Mouse (Mus musculus): ENCODE results near the gene Rgl3.
A peak's percentile ranks its signal among the peaks of the same experiment; 100 is the strongest.

The Rgl3 gene

GRCm38 (mm10) chr9:21983911-21984310, 5.3 kb downstream of the Rgl3 start:
- DNase-seq (ENCODE audit: low read depth, low spot score) = no peak

- DNase-seq (ENCODE audit: low read depth, low spot score) = no peak
Observed at GRCm38 (mm10) chr9:21978398-21979128, 10.7 kb downstream of the Rgl3 start.

GRCm38 (mm10) chr9:21977972-21978371, 11.3 kb downstream of the Rgl3 start:
- no peak for DNase-seq (ENCODE audit: low read depth, low spot score)

- DNase-seq (ENCODE audit: low read depth, low spot score) = no peak
Observed at GRCm38 (mm10) chr9:21977331-21977730, 11.9 kb downstream of the Rgl3 start.

GRCm38 (mm10) chr9:21976626-21977175, 12.5 kb downstream of the Rgl3 start:
- no peak for DNase-seq (ENCODE audit: low read depth, low spot score)

- DNase-seq (ENCODE audit: low read depth, low spot score) = no peak
Observed at GRCm38 (mm10) chr9:21969304-21969703, 19.9 kb downstream of the Rgl3 start.

GRCm38 (mm10) chr9:21968883-21969282, 20.4 kb downstream of the Rgl3 start:
- DNase-seq (ENCODE audit: low read depth, low spot score) = no peak

- DNase-seq (ENCODE audit: low read depth, low spot score) = peak; percentile 41
Observed at GRCm38 (mm10) chr9:21963417-21963816, 25.8 kb downstream of the Rgl3 start, which contains the start of gene Epor. Epor (minus strand) TSS chr9:21963506.

GRCm38 (mm10) chr9:21962416-21963059, 26.7 kb downstream of the Rgl3 start:
- peak; percentile 77 for DNase-seq (ENCODE audit: low read depth, low spot score)

GRCm38 (mm10) chr9:21962010-21962409, 27.2 kb downstream of the Rgl3 start:
- no peak for DNase-seq (ENCODE audit: low read depth, low spot score)

GRCm38 (mm10) chr9:21961366-21961980, 27.8 kb downstream of the Rgl3 start:
- no peak for DNase-seq (ENCODE audit: low read depth, low spot score)

GRCm38 (mm10) chr9:21960558-21961208, 28.6 kb downstream of the Rgl3 start:
- DNase-seq (ENCODE audit: low read depth, low spot score) = no peak

GRCm38 (mm10) chr9:21960135-21960534, 29.1 kb downstream of the Rgl3 start:
- DNase-seq (ENCODE audit: low read depth, low spot score) = no peak

- no peak for DNase-seq (ENCODE audit: low read depth, low spot score)
Observed at GRCm38 (mm10) chr9:21959244-21959643, 30.0 kb downstream of the Rgl3 start.

- DNase-seq (ENCODE audit: low read depth, low spot score) = no peak
Observed at GRCm38 (mm10) chr9:21958372-21958771, 30.9 kb downstream of the Rgl3 start.

GRCm38 (mm10) chr9:21955570-21956281, 33.5 kb downstream of the Rgl3 start, which contains the start of gene Swsap1:
Swsap1 (plus strand) TSS chr9:21955755.
- DNase-seq (ENCODE audit: low read depth, low spot score) = peak; percentile 97

- DNase-seq (ENCODE audit: low read depth, low spot score) = no peak
Observed at GRCm38 (mm10) chr9:21955225-21955569, 34.0 kb downstream of the Rgl3 start.

GRCm38 (mm10) chr9:21954635-21955034, 34.6 kb downstream of the Rgl3 start:
- no peak for DNase-seq (ENCODE audit: low read depth, low spot score)

GRCm38 (mm10) chr9:21953600-21953999, 35.6 kb downstream of the Rgl3 start:
- no peak for DNase-seq (ENCODE audit: low read depth, low spot score)

GRCm38 (mm10) chr9:21951977-21952376, 37.3 kb downstream of the Rgl3 start:
- no peak for DNase-seq (ENCODE audit: low read depth, low spot score)

- DNase-seq (ENCODE audit: low read depth, low spot score) = peak; percentile 77
Observed at GRCm38 (mm10) chr9:21950322-21950721, 38.9 kb downstream of the Rgl3 start.
